Mouse (Mus musculus): ENCODE measurements around the gene Rnf181. TPM values are rescaled to one million over a fixed set of nuclear protein-coding genes. Genes with fewer than 3 reads are reported as not detected.

Rnf181 gene
- polyA plus RNA-seq, 1 experiment from 2014 or later = 164 TPM

DNA sequence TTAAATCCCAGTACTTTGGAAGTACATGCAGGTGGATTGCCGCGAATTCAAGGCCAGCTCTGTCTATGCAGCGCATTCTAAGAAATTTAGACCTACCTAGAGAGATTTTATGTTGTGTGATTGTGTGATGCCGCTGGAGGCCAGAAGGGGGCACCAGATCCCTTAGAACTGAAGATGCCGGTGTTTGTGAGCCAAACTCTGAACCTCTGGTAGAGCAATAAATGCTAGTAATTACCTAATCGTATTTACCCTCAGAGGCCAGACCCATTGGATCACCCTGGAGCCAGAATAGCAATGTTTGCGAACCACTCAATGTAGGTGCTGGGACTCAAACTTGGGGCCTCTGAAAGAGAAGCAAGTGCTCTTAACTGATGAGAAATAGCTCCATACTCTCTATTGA is 35.1 kb upstream of the Rnf181 start:
- ATAC-seq (ENCODE audit: low FRiP score, low TSS enrichment) = no peak
- Histone ChIP-seq H3K27me3 (ENCODE audit: insufficient read depth, low read length) (no peaks in the 10 kb centered on the region), H3K4me3 (ENCODE audit: low read length) (no peak overlapping the region), H3K36me3 (ENCODE audit: insufficient read depth, low read length) (no peaks in the 10 kb centered on the region), H3K4me2 (replicated peaks; ENCODE audit: low read depth, low read length) (no peak overlapping the region), H3K9ac (replicated peaks; ENCODE audit: low read length) (no peak overlapping the region), H3K4me1 (ENCODE audit: insufficient read depth, low read length) (no peaks in the 10 kb centered on the region), H3K9me3 (ENCODE audit: low read length) (no peaks in the 10 kb centered on the region), H3K27ac (ENCODE audit: low read length) (no peak overlapping the region)
- WGBS = 19% methylated on average over 7 of the region's 7 CpGs

DNA sequence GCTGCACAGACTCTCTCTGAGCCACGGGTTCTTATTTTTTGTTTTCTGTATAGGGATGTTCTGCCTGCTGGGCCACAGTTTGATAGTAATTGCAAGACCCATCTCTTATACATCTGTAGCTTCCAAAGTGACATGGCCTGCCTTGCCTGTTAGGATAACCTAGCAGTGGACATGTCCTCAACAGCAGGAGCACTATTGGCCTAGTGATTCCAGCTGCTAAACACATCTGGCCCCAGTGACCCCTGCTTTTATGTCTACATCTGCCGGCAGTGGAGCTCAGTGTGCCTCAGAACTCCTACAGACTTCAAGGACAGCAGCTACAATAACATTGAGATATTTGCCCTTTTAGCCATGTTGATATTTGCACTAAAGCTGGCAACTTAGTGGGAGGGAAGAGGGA is 33.2 kb upstream of the Rnf181 start:
- no peak overlapping the region for H3K4me3 ChIP-seq (ENCODE audit: low read length)
- H3K27ac ChIP-seq (ENCODE audit: low read length) = no peak overlapping the region
- WGBS = 31% methylated on average over 2 of the region's 2 CpGs
- H3K36me3 ChIP-seq (ENCODE audit: insufficient read depth, low read length) = no peaks in the 10 kb centered on the region
- H3K9me3 ChIP-seq (ENCODE audit: low read length) = no peaks in the 10 kb centered on the region
- H3K4me2 ChIP-seq (replicated peaks; ENCODE audit: low read depth, low read length) = no peak overlapping the region
- no peaks in the 10 kb centered on the region for H3K4me1 ChIP-seq (ENCODE audit: insufficient read depth, low read length)
- ATAC-seq (ENCODE audit: low FRiP score, low TSS enrichment) = no peak
- H3K27me3 ChIP-seq (ENCODE audit: insufficient read depth, low read length) = no peaks in the 10 kb centered on the region
- H3K9ac ChIP-seq (replicated peaks; ENCODE audit: low read length) = no peak overlapping the region

DNA sequence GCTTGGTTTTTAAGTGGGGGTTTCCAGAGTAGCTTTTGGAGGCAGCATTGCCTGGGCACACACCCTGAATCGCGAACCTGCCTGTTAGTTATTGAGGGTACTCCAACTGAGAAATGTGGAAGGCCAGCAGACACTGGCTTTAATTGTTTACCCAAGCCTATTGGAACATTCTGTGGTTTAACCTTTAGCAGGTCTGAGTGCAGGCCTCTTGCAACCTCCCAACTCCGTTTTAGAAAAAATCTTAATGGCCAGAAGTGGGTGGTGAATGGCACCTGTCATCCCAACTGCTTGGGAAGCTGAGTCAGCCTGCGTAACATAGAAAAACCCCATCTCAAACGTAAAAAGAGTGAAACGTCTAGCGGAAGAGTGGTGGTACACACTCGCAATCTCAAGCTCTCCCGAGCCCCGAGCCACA is 30.1 kb upstream of the Rnf181 start:
- no peak overlapping the region for H3K4me3 ChIP-seq (ENCODE audit: low read length)
- no peak overlapping the region for H3K9ac ChIP-seq (replicated peaks; ENCODE audit: low read length)
- H3K36me3 ChIP-seq (ENCODE audit: insufficient read depth, low read length) = no peaks in the 10 kb centered on the region
- H3K27me3 ChIP-seq (ENCODE audit: insufficient read depth, low read length) = no peaks in the 10 kb centered on the region
- no peak overlapping the region for H3K27ac ChIP-seq (ENCODE audit: low read length)
- 74% methylated on average over 10 of the region's 10 CpGs for WGBS
- H3K4me2 ChIP-seq (replicated peaks; ENCODE audit: low read depth, low read length) = no peak overlapping the region
- ATAC-seq (ENCODE audit: low FRiP score, low TSS enrichment) = no peak
- H3K4me1 ChIP-seq (ENCODE audit: insufficient read depth, low read length) = 0 out of 2 replicates have a peak, but pooled peaks cover 4% of the 10 kb centered on the region
- H3K9me3 ChIP-seq (ENCODE audit: low read length) = no peaks in the 10 kb centered on the region

DNA sequence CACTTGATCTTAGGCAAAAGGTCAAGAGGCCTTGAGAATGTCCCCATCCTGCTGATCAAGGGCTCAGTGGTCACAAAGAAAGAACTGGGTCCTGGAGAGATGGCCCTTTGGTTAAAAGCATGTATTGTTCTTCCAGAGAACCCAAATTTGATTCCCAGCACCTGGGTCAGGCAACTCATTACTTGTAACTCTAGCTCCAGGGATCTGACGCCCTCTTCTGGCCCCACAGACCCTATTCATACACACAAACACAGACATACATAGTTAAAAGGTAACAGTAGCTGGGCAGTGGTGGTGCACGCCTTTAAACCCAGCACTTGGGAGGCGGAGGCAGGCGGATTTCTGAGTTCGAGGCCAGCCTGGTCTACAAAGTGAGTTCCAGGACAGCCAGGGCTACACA is 25.6 kb upstream of the Rnf181 start:
- H3K4me3 ChIP-seq (ENCODE audit: low read length) = no peak overlapping the region
- H3K36me3 ChIP-seq (ENCODE audit: insufficient read depth, low read length) = no peaks in the 10 kb centered on the region
- WGBS = 90% methylated on average over 5 of the region's 5 CpGs
- H3K4me2 ChIP-seq (replicated peaks; ENCODE audit: low read depth, low read length) = no peak overlapping the region
- no peaks in the 10 kb centered on the region for H3K27me3 ChIP-seq (ENCODE audit: insufficient read depth, low read length)
- ATAC-seq (ENCODE audit: low FRiP score, low TSS enrichment) = no peak
- H3K4me1 ChIP-seq (ENCODE audit: insufficient read depth, low read length) = peaks cover 36% of the 10 kb centered on the region
- no peak overlapping the region for H3K9ac ChIP-seq (replicated peaks; ENCODE audit: low read length)
- no peaks in the 10 kb centered on the region for H3K9me3 ChIP-seq (ENCODE audit: low read length)
- peak overlapping the region; percentile 60; the same call in 1 of the 2 replicates for H3K27ac ChIP-seq (ENCODE audit: low read length)

DNA sequence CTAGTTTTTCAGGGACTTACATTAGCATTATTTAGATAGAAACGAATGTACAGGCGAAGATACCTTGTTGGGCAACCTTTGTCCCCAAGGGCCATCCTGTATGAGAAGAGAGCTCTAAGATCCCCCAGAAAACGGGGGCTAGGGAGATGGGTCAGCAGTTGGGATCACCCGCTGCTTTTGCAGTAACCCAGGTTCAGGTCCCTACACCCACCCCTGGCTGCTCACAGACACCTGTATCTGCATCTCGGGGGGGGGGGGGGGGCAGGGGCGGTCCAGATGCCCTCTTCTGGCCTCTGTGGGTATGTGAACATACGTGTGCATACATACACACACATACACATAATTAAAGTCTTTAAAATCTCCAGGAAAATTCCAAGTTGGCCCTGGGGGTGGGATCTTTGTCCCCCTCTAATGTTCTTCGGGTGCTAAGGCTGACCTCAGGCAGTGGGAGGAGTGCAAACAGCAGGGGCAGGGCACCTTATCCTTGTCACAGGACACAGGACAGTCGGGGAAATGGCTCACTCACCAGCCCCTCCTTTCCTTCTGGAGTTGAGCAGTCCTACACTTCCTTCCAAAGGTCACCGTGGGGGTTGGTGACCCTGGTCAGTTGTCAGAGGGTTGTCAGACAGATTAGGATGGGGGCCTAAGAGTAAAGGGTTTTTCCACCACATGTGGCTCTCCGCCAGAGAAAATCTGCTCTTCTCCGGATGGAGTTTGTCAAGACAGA is 24.2 kb upstream of the Rnf181 start:
- peak; percentile 86 for ATAC-seq (ENCODE audit: low FRiP score, low TSS enrichment)
- Histone ChIP-seq H3K4me1 (ENCODE audit: insufficient read depth, low read length) (peaks cover 36% of the 10 kb centered on the region), H3K4me2 (replicated peaks; ENCODE audit: low read depth, low read length) (peak overlapping the region; percentile 77)

DNA sequence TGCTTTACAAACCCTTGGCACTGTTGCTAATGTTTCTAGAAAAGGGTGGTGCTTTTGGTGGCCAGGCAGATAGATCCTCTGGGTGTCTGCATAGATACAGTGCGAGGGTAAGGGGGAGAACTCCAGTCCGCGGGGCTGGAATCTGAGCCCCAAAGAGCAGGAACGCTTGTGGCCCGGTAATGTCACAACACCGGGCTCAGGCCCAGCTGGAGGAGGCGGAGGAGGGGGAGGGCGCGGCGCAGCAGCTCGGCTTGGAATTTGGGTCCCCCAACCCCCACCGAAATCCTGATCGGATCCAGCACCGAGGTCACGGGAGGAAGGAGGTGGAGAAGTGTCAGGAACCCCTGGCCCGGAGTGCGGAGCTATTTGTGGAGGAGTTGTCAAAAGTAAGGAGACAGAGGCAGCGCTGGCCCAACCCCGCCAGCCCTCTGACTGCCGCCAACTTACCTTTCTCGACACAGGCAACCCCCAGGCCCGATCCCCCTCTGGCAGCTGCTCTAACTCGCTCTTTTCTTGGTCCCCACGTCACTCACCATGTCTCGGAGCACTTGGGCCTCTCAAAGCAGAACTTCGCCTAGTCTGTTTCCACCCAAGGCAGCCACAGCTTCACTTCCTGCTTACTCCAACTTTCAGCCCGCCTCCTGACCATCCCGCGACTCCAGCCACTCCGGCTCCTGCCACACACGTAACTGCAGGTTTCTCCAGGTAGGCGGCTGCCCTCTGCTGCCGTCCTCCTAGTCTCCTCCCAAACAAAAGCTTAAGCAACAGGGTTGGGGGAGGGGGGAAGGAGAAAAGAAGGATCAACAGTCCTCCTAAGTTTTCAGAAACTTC is 23.4 kb upstream of the Rnf181 start, which contains the start of gene Vamp8:
TSS of gene Vamp8 (minus strand) at position 763 of the 831 bp plus-strand sequence.
- no peaks in the 10 kb centered on the region for H3K9me3 ChIP-seq (ENCODE audit: low read length)
- no peaks in the 10 kb centered on the region for H3K27me3 ChIP-seq (ENCODE audit: insufficient read depth, low read length)
- peaks cover 6% of the 10 kb centered on the region for H3K36me3 ChIP-seq (ENCODE audit: insufficient read depth, low read length)
- H3K27ac ChIP-seq (ENCODE audit: low read length) = peak within 1 kb of the TSS; percentile 97
- H3K9ac ChIP-seq (replicated peaks; ENCODE audit: low read length) = peak within 1 kb of the TSS; percentile 85
- H3K4me1 ChIP-seq (ENCODE audit: insufficient read depth, low read length) = peaks cover 36% of the 10 kb centered on the region
- WGBS = under 1% methylated on average over 33 of the region's 33 CpGs
- peak; percentile 72 for ATAC-seq (ENCODE audit: low FRiP score, low TSS enrichment)
- peak within 1 kb of the TSS; percentile 70 for H3K4me3 ChIP-seq (ENCODE audit: low read length)
- H3K4me2 ChIP-seq (replicated peaks; ENCODE audit: low read depth, low read length) = peak within 1 kb of the TSS; percentile 77

More for the DNA sequence above, 24.2 kb upstream of the Rnf181 start:
- Histone ChIP-seq H3K27me3 (ENCODE audit: insufficient read depth, low read length) (no peaks in the 10 kb centered on the region), H3K9me3 (ENCODE audit: low read length) (no peaks in the 10 kb centered on the region), H3K36me3 (ENCODE audit: insufficient read depth, low read length) (no peaks in the 10 kb centered on the region), H3K27ac (ENCODE audit: low read length) (peak overlapping the region; percentile 97), H3K4me3 (ENCODE audit: low read length) (peak overlapping the region; percentile 70), H3K9ac (replicated peaks; ENCODE audit: low read length) (peak overlapping the region; percentile 85)
- 16% methylated on average over 12 of the region's 12 CpGs for WGBS

DNA sequence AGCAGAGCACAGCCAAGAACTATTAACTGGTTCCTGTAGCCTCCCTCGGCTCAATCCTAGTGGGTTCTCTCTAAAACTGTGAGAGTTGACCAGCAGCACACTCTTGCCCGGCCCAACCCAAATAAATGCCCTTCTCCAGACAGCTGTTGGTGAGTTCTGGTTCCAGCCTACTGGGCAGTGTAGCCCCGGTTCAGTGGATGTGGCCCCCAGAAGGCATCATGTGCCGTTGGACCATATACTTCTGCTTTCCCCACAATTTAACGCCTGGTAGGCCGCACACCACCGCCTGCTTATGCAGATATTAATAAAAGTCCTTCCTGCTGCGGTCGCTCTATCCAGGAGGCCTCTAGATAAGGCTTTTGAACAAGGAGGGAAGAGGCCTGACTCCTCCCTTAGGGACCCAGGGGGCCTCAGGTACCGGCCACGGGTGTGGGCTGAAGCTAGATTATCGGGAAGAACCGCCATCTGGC is 22.8 kb upstream of the Rnf181 start:
- no peaks in the 10 kb centered on the region for H3K27me3 ChIP-seq (ENCODE audit: insufficient read depth, low read length)
- peaks cover 12% of the 10 kb centered on the region for H3K36me3 ChIP-seq (ENCODE audit: insufficient read depth, low read length)
- H3K9ac ChIP-seq (replicated peaks; ENCODE audit: low read length) = peak overlapping the region; percentile 85
- peak overlapping the region; percentile 70 for H3K4me3 ChIP-seq (ENCODE audit: low read length)
- peak overlapping the region; percentile 77 for H3K4me2 ChIP-seq (replicated peaks; ENCODE audit: low read depth, low read length)
- WGBS = 11% methylated on average over 13 of the region's 13 CpGs
- H3K4me1 ChIP-seq (ENCODE audit: insufficient read depth, low read length) = peaks cover 36% of the 10 kb centered on the region
- ATAC-seq (ENCODE audit: low FRiP score, low TSS enrichment) = peak; percentile 20
- H3K9me3 ChIP-seq (ENCODE audit: low read length) = no peaks in the 10 kb centered on the region
- peak overlapping the region; percentile 97 for H3K27ac ChIP-seq (ENCODE audit: low read length)

DNA sequence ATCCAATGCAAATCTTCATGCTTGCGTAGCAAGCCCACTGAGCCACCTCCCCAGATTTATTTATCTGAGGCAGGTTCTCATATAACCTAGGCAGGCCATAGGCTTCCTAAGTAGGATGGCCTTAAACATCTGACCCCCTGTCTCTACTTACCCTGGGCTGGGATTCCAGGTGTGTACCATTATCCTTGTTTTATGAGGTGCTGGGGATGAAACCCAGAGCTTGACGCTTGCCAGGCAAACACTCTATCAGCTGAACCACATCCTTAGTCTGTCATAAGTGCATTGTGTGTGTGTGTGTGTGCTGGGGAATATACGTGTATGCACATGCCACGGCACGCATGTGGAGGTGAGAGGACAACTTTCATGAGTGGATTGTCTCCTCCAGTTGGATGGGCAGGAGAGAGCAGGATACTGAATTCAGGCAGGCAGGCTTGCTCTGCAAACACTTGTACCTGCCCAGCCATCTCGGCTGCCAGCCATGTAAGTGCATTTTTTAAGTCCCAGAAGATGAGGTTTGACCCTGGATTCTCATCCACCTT is 22.1 kb upstream of the Rnf181 start:
- Histone ChIP-seq H3K9me3 (ENCODE audit: low read length) (no peaks in the 10 kb centered on the region), H3K36me3 (ENCODE audit: insufficient read depth, low read length) (peaks cover 15% of the 10 kb centered on the region), H3K27ac (ENCODE audit: low read length) (peak overlapping the region; percentile 97; the same call in 1 of the 2 replicates), H3K4me3 (ENCODE audit: low read length) (peak overlapping the region; percentile 70), H3K4me1 (ENCODE audit: insufficient read depth, low read length) (peaks cover 36% of the 10 kb centered on the region), H3K4me2 (replicated peaks; ENCODE audit: low read depth, low read length) (peak overlapping the region; percentile 77), H3K27me3 (ENCODE audit: insufficient read depth, low read length) (no peaks in the 10 kb centered on the region), H3K9ac (replicated peaks; ENCODE audit: low read length) (peak overlapping the region; percentile 85)
- 83% methylated on average over 6 of the region's 6 CpGs for WGBS
- no peak for ATAC-seq (ENCODE audit: low FRiP score, low TSS enrichment)

DNA sequence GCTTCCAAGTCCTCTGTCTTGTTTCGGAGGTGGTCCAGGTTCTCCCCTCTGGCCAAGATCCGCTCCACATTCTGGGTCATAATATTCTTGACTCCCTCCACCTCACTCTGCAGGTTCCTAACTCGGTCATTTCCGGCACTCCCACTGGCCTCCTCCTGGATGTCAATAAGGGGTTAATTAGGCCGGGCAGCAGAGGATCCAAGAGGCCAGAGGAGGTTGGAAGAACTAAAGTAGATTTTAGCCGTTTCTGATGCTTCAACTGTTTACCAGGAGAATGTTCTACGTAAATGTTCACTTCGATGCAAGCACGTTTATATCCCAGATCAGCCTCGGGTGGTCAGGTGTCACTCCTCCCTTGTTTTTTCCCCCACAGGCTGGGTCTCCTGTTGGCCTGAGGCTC is 21.5 kb upstream of the Rnf181 start:
- 0 out of 2 replicates have a peak overlapping the region, but pooled peaks have one; percentile 85 for H3K9ac ChIP-seq (replicated peaks; ENCODE audit: low read length)
- peak overlapping the region; percentile 77; the same call in 1 of the 2 replicates for H3K4me2 ChIP-seq (replicated peaks; ENCODE audit: low read depth, low read length)
- H3K4me1 ChIP-seq (ENCODE audit: insufficient read depth, low read length) = peaks cover 36% of the 10 kb centered on the region
- H3K4me3 ChIP-seq (ENCODE audit: low read length) = peak overlapping the region; percentile 70; the same call in 1 of the 2 replicates
- no peaks in the 10 kb centered on the region for H3K9me3 ChIP-seq (ENCODE audit: low read length)
- WGBS = 57% methylated on average over 10 of the region's 10 CpGs
- H3K27ac ChIP-seq (ENCODE audit: low read length) = no peak overlapping the region
- no peaks in the 10 kb centered on the region for H3K27me3 ChIP-seq (ENCODE audit: insufficient read depth, low read length)
- H3K36me3 ChIP-seq (ENCODE audit: insufficient read depth, low read length) = peaks cover 15% of the 10 kb centered on the region
- ATAC-seq (ENCODE audit: low FRiP score, low TSS enrichment) = no peak
